Mouse (Mus musculus): ENCODE measurements at regions not wholly inside any gene's neighbourhood (a gene's known extent, or its start where the extent isn't known, plus 50 kb on each side); places are given as distances from the start of the nearest gene placed in this dataset.

- H3K4me1 ChIP-seq (replicated peaks; ENCODE audit: insufficient read depth, low read length): no peaks in the 10 kb centered on the region
- H3K4me2 ChIP-seq (ENCODE audit: low read length): no peak overlapping the region
- H3K9me3 ChIP-seq (replicated peaks; ENCODE audit: low read length): no peaks in the 10 kb centered on the region
- ATAC-seq (replicated peaks; ENCODE audit: low FRiP score, low read depth) (no peak), DNase-seq (ENCODE audit: low spot score) (no peak)
- TF ChIP-seq CTCF (IDR thresholded peaks at IDR 0.05; ENCODE audit: low read depth): no peak
- H3K36me3 ChIP-seq (ENCODE audit: insufficient read depth, low read length): no peaks in the 10 kb centered on the region
- no peak overlapping the region for H3K27ac ChIP-seq
- no peak overlapping the region for H3K9ac ChIP-seq (ENCODE audit: low read depth, low read length)
- no peaks in the 10 kb centered on the region for H3K27me3 ChIP-seq (ENCODE audit: insufficient read depth, low read length)
- 80% methylated on average over 4 of the region's 4 CpGs for WGBS
- H3K4me3 ChIP-seq (replicated peaks; ENCODE audit: low read depth, low read length): no peak overlapping the region
These were observed 277.2 kb upstream of the Nt5e start for GRCm38 (mm10) chr9:88049792-88050191.

- H3K9me3 ChIP-seq (replicated peaks; ENCODE audit: low read length): no peaks in the 10 kb centered on the region
- ATAC-seq (replicated peaks; ENCODE audit: low FRiP score, low read depth): no peak
- no peak for DNase-seq (ENCODE audit: low spot score)
- H3K36me3 ChIP-seq (ENCODE audit: insufficient read depth, low read length): no peaks in the 10 kb centered on the region
- H3K27ac ChIP-seq: no peak overlapping the region
- no peak overlapping the region for H3K4me2 ChIP-seq (ENCODE audit: low read length)
- H3K4me1 ChIP-seq (replicated peaks; ENCODE audit: insufficient read depth, low read length): no peaks in the 10 kb centered on the region
- WGBS: 69% methylated on average over 4 of the region's 4 CpGs
- H3K9ac ChIP-seq (ENCODE audit: low read depth, low read length): no peak overlapping the region
- H3K27me3 ChIP-seq (ENCODE audit: insufficient read depth, low read length): no peaks in the 10 kb centered on the region
- TF ChIP-seq CTCF (IDR thresholded peaks at IDR 0.05; ENCODE audit: low read depth): no peak
- H3K4me3 ChIP-seq (replicated peaks; ENCODE audit: low read depth, low read length): no peak overlapping the region
These were observed 268.4 kb upstream of the Nt5e start for GRCm38 (mm10) chr9:88058551-88058950.

- ATAC-seq (replicated peaks; ENCODE audit: low FRiP score, low read depth): no peak
- H3K9ac ChIP-seq (ENCODE audit: low read depth, low read length): no peak overlapping the region
- H3K27me3 ChIP-seq (ENCODE audit: insufficient read depth, low read length): no peaks in the 10 kb centered on the region
- no peak overlapping the region for H3K4me3 ChIP-seq (replicated peaks; ENCODE audit: low read depth, low read length)
- H3K9me3 ChIP-seq (replicated peaks; ENCODE audit: low read length): no peaks in the 10 kb centered on the region
- DNase-seq (ENCODE audit: low spot score): no peak
- H3K27ac ChIP-seq: no peak overlapping the region
- H3K4me1 ChIP-seq (replicated peaks; ENCODE audit: insufficient read depth, low read length): no peaks in the 10 kb centered on the region
- 94% methylated on average over 3 of the region's 3 CpGs for WGBS
- H3K36me3 ChIP-seq (ENCODE audit: insufficient read depth, low read length): no peaks in the 10 kb centered on the region
- H3K4me2 ChIP-seq (ENCODE audit: low read length): no peak overlapping the region
- TF ChIP-seq CTCF (IDR thresholded peaks at IDR 0.05; ENCODE audit: low read depth): no peak
These were observed 268.0 kb upstream of the Nt5e start for GRCm38 (mm10) chr9:88059005-88059404.

- Histone ChIP-seq H3K4me3 (replicated peaks; ENCODE audit: low read depth, low read length) (no peak overlapping the region), H3K27ac (no peak overlapping the region), H3K36me3 (ENCODE audit: insufficient read depth, low read length) (no peaks in the 10 kb centered on the region), H3K9ac (ENCODE audit: low read depth, low read length) (no peak overlapping the region), H3K9me3 (replicated peaks; ENCODE audit: low read length) (no peaks in the 10 kb centered on the region), H3K27me3 (ENCODE audit: insufficient read depth, low read length) (no peaks in the 10 kb centered on the region), H3K4me2 (ENCODE audit: low read length) (no peak overlapping the region), H3K4me1 (replicated peaks; ENCODE audit: insufficient read depth, low read length) (no peaks in the 10 kb centered on the region)
- DNase-seq (ENCODE audit: low spot score) (no peak), ATAC-seq (replicated peaks; ENCODE audit: low FRiP score, low read depth) (no peak)
- TF ChIP-seq CTCF (IDR thresholded peaks at IDR 0.05; ENCODE audit: low read depth): no peak
- 54% methylated on average over 3 of the region's 3 CpGs for WGBS
These were observed 262.9 kb upstream of the Nt5e start for GRCm38 (mm10) chr9:88063973-88064676.

- Histone ChIP-seq H3K4me3 (replicated peaks; ENCODE audit: low read depth, low read length) (no peak overlapping the region), H3K9me3 (replicated peaks; ENCODE audit: low read length) (no peaks in the 10 kb centered on the region), H3K4me2 (ENCODE audit: low read length) (no peak overlapping the region), H3K9ac (ENCODE audit: low read depth, low read length) (no peak overlapping the region), H3K27ac (no peak overlapping the region), H3K36me3 (ENCODE audit: insufficient read depth, low read length) (no peaks in the 10 kb centered on the region), H3K27me3 (ENCODE audit: insufficient read depth, low read length) (no peaks in the 10 kb centered on the region), H3K4me1 (replicated peaks; ENCODE audit: insufficient read depth, low read length) (no peaks in the 10 kb centered on the region)
- WGBS: 39% methylated on average over 4 of the region's 4 CpGs
- DNase-seq (ENCODE audit: low spot score) (no peak), ATAC-seq (replicated peaks; ENCODE audit: low FRiP score, low read depth) (no peak)
- no peak for TF ChIP-seq CTCF (IDR thresholded peaks at IDR 0.05; ENCODE audit: low read depth)
These were observed 261.9 kb upstream of the Nt5e start for GRCm38 (mm10) chr9:88065057-88065456.

GRCm38 (mm10) chr9:88065777-88066176 is 261.2 kb upstream of the Nt5e start:
- 0 out of 2 replicates have a peak, but pooled peaks have one; percentile 17 for ATAC-seq (replicated peaks; ENCODE audit: low FRiP score, low read depth)
- WGBS: 33% methylated on average over 7 of the region's 7 CpGs

GRCm38 (mm10) chr9:88068322-88068721 is 258.7 kb upstream of the Nt5e start:
- Histone ChIP-seq H3K36me3 (ENCODE audit: insufficient read depth, low read length) (no peaks in the 10 kb centered on the region), H3K4me3 (replicated peaks; ENCODE audit: low read depth, low read length) (no peak overlapping the region), H3K27ac (no peak overlapping the region), H3K4me2 (ENCODE audit: low read length) (peak overlapping the region; percentile 47; the same call in 1 of the 2 replicates), H3K9me3 (replicated peaks; ENCODE audit: low read length) (no peaks in the 10 kb centered on the region), H3K4me1 (replicated peaks; ENCODE audit: insufficient read depth, low read length) (no peaks in the 10 kb centered on the region), H3K27me3 (ENCODE audit: insufficient read depth, low read length) (no peaks in the 10 kb centered on the region), H3K9ac (ENCODE audit: low read depth, low read length) (no peak overlapping the region)
- DNase-seq (ENCODE audit: low spot score): no peak
- WGBS: 84% methylated on average over 8 of the region's 8 CpGs
- ATAC-seq (replicated peaks; ENCODE audit: low FRiP score, low read depth): no peak
- no peak for TF ChIP-seq CTCF (IDR thresholded peaks at IDR 0.05; ENCODE audit: low read depth)

More at GRCm38 (mm10) chr9:88065777-88066176, 261.2 kb upstream of the Nt5e start:
- Histone ChIP-seq H3K27ac (no peak overlapping the region), H3K9me3 (replicated peaks; ENCODE audit: low read length) (no peaks in the 10 kb centered on the region), H3K4me1 (replicated peaks; ENCODE audit: insufficient read depth, low read length) (no peaks in the 10 kb centered on the region), H3K27me3 (ENCODE audit: insufficient read depth, low read length) (no peaks in the 10 kb centered on the region), H3K4me3 (replicated peaks; ENCODE audit: low read depth, low read length) (no peak overlapping the region), H3K36me3 (ENCODE audit: insufficient read depth, low read length) (no peaks in the 10 kb centered on the region), H3K4me2 (ENCODE audit: low read length) (no peak overlapping the region), H3K9ac (ENCODE audit: low read depth, low read length) (no peak overlapping the region)
- peak; percentile 66 for DNase-seq (ENCODE audit: low spot score)
- TF ChIP-seq CTCF (IDR thresholded peaks at IDR 0.05; ENCODE audit: low read depth): no peak
